Mouse (Mus musculus) embryonic fibroblast, embryonic 13.5 days (primary cell): ENCODE results near the gene Dnah14.

Source experiments
- CTCF ChIP-seq: IDR thresholded peaks from 2 replicates; pipeline ENCODE4 v1.5.1; 2011; ENCODE audit warnings: mild to moderate bottlenecking, control low read depth, low read length, moderate library complexity, borderline replicate concordance; ENCODE audit not compliant: insufficient read depth
- POLR2A ChIP-seq: IDR thresholded peaks from 2 replicates; pipeline ENCODE4 v1.6.1; 2011; ENCODE audit warnings: low read depth, mild to moderate bottlenecking, control low read depth, low read length, moderate library complexity

DNA sequence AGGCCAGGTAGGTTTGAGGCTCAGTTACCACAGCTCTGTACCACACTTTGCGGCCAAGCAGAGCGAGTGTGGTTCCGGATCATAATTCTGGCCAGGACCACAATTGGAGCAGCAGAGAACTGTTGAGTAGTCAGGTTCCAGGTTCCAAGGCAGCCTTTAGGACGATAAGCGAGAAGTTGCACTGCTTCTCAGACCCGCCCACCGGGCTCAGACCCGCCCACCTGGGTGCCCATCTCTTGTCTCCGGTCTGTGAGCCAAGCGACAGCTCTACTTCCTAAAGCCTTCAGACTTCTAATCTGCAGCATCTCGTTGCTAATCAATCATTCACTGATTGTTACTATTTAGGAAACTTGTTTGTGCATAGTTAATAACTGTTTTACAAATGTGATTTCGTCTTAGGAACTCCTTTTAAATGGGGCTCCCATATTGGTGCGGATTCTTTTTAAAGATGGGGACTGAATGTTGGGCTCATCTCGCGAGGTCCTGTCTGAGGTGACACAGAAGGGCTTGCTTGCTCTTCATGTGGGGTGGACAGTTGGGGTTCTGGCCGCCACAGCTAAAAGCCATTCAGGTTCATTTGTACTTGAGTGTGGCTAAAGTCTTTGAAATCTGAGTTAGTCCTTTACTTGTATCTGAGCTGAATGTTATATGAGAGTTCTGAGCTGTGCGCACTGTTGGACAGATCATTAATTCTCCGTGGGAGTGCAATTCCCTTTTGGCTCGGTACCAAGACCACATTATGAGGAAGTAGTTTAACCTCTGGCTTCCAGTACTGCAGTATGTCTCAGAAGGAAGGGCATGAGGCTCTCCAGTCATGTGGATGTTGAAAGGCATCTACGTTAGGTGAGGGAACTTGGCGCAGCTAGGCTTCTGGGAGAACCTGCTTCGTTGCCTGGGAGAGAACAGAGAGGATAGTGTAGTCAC, 36.3 kb upstream of the Dnah14 start:
- TF ChIP-seq CTCF, result no peak
- no peak for TF ChIP-seq POLR2A
